Mouse (Mus musculus): Measurements from ENCODE around the gene Cebpa.

- TF ChIP-seq POLR2A (IDR thresholded peaks at IDR 0.05; ENCODE audit: low read depth, low read length) (no peak), CTCF (IDR thresholded peaks at IDR 0.05; ENCODE audit: extremely low read depth, insufficient read length, insufficient replicate concordance, low read depth, low read length) (no peak)
Measured at GRCm38 (mm10) chr7:35108663-35109062, 10.4 kb upstream of the Cebpa start.

All from small intestine, adult 2 months (tissue).